Comparison of ENCODE assay signal across 7 mouse cellular contexts in genomic region chr6:34684886-34685285, GRCm38 (mm10).
DNase-seq lines count a peak whose midpoint lies in the region; ATAC-seq and TF ChIP-seq lines count a peak whose summit lies in the region.

No protein-coding gene starts in this region.

- H3K4me3 ChIP-seq in embryonic facial prominence, embryonic 11.5 days (ENCODE audit: low read depth, low read length) = no peak overlapping the region
- no peak overlapping the region for H3K4me3 ChIP-seq in hindbrain, embryonic 12.5 days
- no peak overlapping the region for H3K4me3 ChIP-seq in lung, embryonic 15.5 days

- no peak for TF ChIP-seq CTCF in brain, embryonic 14.5 days (IDR thresholded peaks at IDR 0.05; ENCODE audit: borderline replicate concordance, extremely low read depth, insufficient read depth, insufficient read length)

- H3K9me3 ChIP-seq in embryonic facial prominence, embryonic 11.5 days (replicated peaks; ENCODE audit: control insufficient read depth, low read length) = no peaks in the 10 kb centered on the region
- H3K9me3 ChIP-seq in hindbrain, embryonic 12.5 days (replicated peaks) = no peaks in the 10 kb centered on the region
- H3K9me3 ChIP-seq in lung, embryonic 15.5 days = no peaks in the 10 kb centered on the region

- no peaks in the 10 kb centered on the region for H3K27me3 ChIP-seq in embryonic facial prominence, embryonic 11.5 days (ENCODE audit: control insufficient read depth, insufficient read depth, low read length)
- no peaks in the 10 kb centered on the region for H3K27me3 ChIP-seq in hindbrain, embryonic 12.5 days
- H3K27me3 ChIP-seq in lung, embryonic 15.5 days = no peaks in the 10 kb centered on the region

- WGBS in embryonic facial prominence, embryonic 11.5 days = 16% methylated on average over 8 of the region's 8 CpGs
- WGBS in hindbrain, embryonic 12.5 days = 43% methylated on average over 8 of the region's 8 CpGs
- 2% methylated on average over 8 of the region's 8 CpGs for WGBS in lung, embryonic 15.5 days

- no peak for TF ChIP-seq POLR2A in brain, embryonic 14.5 days (IDR thresholded peaks at IDR 0.05; ENCODE audit: borderline replicate concordance, extremely low read depth, insufficient read depth, insufficient read length, poor library complexity, severe bottlenecking)

- peak overlapping the region; percentile 72 for H3K27ac ChIP-seq in embryonic facial prominence, embryonic 11.5 days (replicated peaks; ENCODE audit: low read depth, low read length)
- peak overlapping the region; percentile 49; the same call in 1 of the 2 replicates for H3K27ac ChIP-seq in hindbrain, embryonic 12.5 days
- peak overlapping the region; percentile 76 for H3K27ac ChIP-seq in lung, embryonic 15.5 days

- peaks cover 3% of the 10 kb centered on the region; the same call in 1 of the 2 replicates for H3K4me1 ChIP-seq in embryonic facial prominence, embryonic 11.5 days (ENCODE audit: control insufficient read depth, insufficient read depth, low read length)
- H3K4me1 ChIP-seq in hindbrain, embryonic 12.5 days = peaks cover 5% of the 10 kb centered on the region
- peaks cover 32% of the 10 kb centered on the region for H3K4me1 ChIP-seq in lung, embryonic 15.5 days

- H3K36me3 ChIP-seq in embryonic facial prominence, embryonic 11.5 days (replicated peaks; ENCODE audit: control insufficient read depth, insufficient read depth, low read depth, low read length) = no peaks in the 10 kb centered on the region
- no peaks in the 10 kb centered on the region for H3K36me3 ChIP-seq in hindbrain, embryonic 12.5 days
- no peaks in the 10 kb centered on the region for H3K36me3 ChIP-seq in lung, embryonic 15.5 days

- H3K9ac ChIP-seq in embryonic facial prominence, embryonic 11.5 days (replicated peaks; ENCODE audit: low read length) = 0 out of 2 replicates have a peak overlapping the region, but pooled peaks have one; percentile 2
- H3K9ac ChIP-seq in hindbrain, embryonic 12.5 days = no peak overlapping the region
- H3K9ac ChIP-seq in lung, embryonic 15.5 days = no peak overlapping the region

- no peak overlapping the region for H3K4me2 ChIP-seq in embryonic facial prominence, embryonic 11.5 days (ENCODE audit: low read depth, low read length)
- no peak overlapping the region for H3K4me2 ChIP-seq in hindbrain, embryonic 12.5 days (replicated peaks)
- peak overlapping the region; percentile 29; the same call in 1 of the 2 replicates for H3K4me2 ChIP-seq in lung, embryonic 15.5 days

- peak; percentile 22 for DNase-seq in brain, embryonic 14.5 days (ENCODE audit: low read depth)
- DNase-seq in embryonic facial prominence, embryonic 11.5 days (ENCODE audit: low spot score) = peak; percentile 71
- no peak for DNase-seq in frontal cortex, postnatal 36 days (ENCODE audit: low spot score in 2 of 2)
- no peak for DNase-seq in right cerebral cortex, adult 2 months (ENCODE audit: low spot score in 2 of 2)
- DNase-seq in layer of hippocampus, postnatal 36 days = no peak

- no peak; the same call in 1 of the 2 replicates for ATAC-seq in embryonic facial prominence, embryonic 11.5 days (replicated peaks; ENCODE audit: insufficient number of reproducible peaks, low FRiP score, low TSS enrichment, low read depth)
- no peak for ATAC-seq in hindbrain, embryonic 12.5 days (ENCODE audit: low FRiP score)
- peak; percentile 65; the same call in 1 of the 2 replicates for ATAC-seq in lung, embryonic 15.5 days (ENCODE audit: borderline replicate concordance, extremely low read depth, low FRiP score, low TSS enrichment)

Comparison
In these comparisons a context has a peak if more than half of its experiments do, and no peak if none do; other contexts are left out.
1. DNase-seq: peak in brain, embryonic 14.5 days (single experiment) and embryonic facial prominence, embryonic 11.5 days (single experiment); none in frontal cortex, postnatal 36 days (0 of 2), right cerebral cortex, adult 2 months (0 of 2) and layer of hippocampus, postnatal 36 days (0 of 2).
2. Peak in every context shown above with its lines, with median percentiles within 50 percentile points of each other: H3K27ac ChIP-seq.